Mouse (Mus musculus): ENCODE results near the gene Gm29776. TPM values are rescaled to one million over a fixed set of nuclear protein-coding genes. Genes with fewer than 3 reads are reported as not detected.

Gene Gm29776
- total and polyA plus RNA-seq, 2 experiments from 2014 or later, result 0.11 TPM; not detected in 1

DNA sequence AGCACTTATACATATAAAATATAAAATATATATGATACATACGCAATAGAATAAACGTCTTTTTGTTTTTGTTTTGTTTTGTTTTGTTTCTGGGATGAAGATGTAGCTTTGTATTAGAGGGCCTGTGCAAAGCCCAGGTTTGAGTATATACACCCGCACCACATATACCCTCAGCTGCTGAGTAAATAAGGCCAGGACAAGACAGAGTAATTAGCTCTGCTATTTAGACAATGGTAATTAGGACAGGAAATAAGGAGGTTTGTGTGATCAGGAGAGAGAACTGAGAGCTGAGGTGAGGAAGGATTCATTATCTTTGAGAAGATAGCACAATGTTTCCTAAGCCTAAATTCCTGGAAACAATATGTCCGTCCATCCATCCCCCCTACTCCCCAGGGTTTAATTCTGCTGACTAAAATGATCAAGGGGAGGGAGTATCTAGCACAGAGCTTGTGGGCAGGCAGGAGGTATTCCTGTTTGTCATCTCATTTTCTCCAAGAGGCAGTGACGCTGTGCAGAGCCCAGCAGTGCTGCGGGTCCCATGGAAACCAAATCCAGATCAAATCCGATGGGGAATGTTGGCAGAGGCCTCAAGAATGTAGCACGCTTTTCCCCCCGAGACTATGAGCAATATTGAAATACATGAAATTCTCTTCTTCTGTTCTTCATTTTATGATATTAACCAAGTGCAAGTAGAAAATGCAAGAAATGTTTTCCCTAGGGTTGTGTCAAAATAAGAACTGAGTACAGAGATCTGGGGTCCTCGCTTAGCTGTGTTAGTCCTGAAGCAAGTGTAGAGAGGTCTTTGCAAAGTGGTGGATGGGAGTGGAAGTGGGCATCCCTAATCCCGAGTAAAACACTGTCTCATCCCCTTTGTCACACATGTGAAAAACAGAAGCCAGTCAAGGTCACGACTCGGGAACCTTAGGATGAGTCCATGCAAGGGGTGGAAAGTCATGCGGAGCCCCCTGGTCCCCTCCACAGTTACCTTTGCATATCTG lies 38.2 kb upstream of the Gm29776 start:
- Histone ChIP-seq H3K27me3 (ENCODE audit: control insufficient read depth, insufficient read depth, low read length) (no peaks in the 10 kb centered on the region), H3K27ac (ENCODE audit: low read depth) (no peak overlapping the region), H3K9ac (replicated peaks; ENCODE audit: low read depth, low read length) (no peak overlapping the region), H3K36me3 (replicated peaks; ENCODE audit: control insufficient read depth, insufficient read depth, low read length) (no peaks in the 10 kb centered on the region), H3K9me3 (replicated peaks; ENCODE audit: control insufficient read depth, low read length) (no peaks in the 10 kb centered on the region), H3K4me2 (ENCODE audit: low read depth, low read length) (no peak overlapping the region), H3K4me3 (ENCODE audit: low read depth, low read length) (no peak overlapping the region), H3K4me1 (ENCODE audit: control insufficient read depth, insufficient read depth) (no peaks in the 10 kb centered on the region)
- DNase-seq (ENCODE audit: low spot score) (no peak), ATAC-seq (ENCODE audit: insufficient read depth, low read depth) (no peak)
- TF ChIP-seq CTCF (IDR thresholded peaks at IDR 0.05; ENCODE audit: low read depth), result no peak
- no peak for TF ChIP-seq EP300 (IDR thresholded peaks at IDR 0.05; ENCODE audit: low read depth)
- WGBS, result 48% methylated on average over 14 of the region's 14 CpGs

DNA sequence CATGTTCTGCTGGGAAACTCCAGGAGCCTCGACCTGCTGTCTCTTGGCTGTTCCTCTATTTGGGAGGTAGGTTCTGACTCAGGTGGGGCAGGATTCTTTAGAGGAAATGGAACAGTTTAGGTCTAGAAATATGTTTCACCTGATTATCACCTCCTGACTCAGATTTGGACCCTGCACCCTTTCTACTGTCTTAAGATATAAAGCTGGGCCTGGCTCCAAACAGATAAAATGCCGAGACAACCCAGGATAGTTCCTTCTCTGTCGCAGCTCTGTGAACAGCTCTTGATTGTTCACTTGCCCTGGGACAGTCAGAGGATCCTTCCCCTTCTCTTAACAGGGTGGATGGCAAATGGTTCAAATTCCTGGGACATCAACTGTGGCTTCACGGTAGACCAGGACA lies 36.6 kb upstream of the Gm29776 start:
- ATAC-seq (ENCODE audit: insufficient read depth, low read depth) (no peak), DNase-seq (ENCODE audit: low spot score) (no peak)
- H3K27ac ChIP-seq (ENCODE audit: low read depth), result no peak overlapping the region
- no peaks in the 10 kb centered on the region for H3K9me3 ChIP-seq (replicated peaks; ENCODE audit: control insufficient read depth, low read length)
- no peak overlapping the region for H3K9ac ChIP-seq (replicated peaks; ENCODE audit: low read depth, low read length)
- no peaks in the 10 kb centered on the region for H3K27me3 ChIP-seq (ENCODE audit: control insufficient read depth, insufficient read depth, low read length)
- 45% methylated on average over 4 of the region's 4 CpGs for WGBS
- no peaks in the 10 kb centered on the region for H3K4me1 ChIP-seq (ENCODE audit: control insufficient read depth, insufficient read depth)
- H3K4me2 ChIP-seq (ENCODE audit: low read depth, low read length), result no peak overlapping the region
- no peak for TF ChIP-seq EP300 (IDR thresholded peaks at IDR 0.05; ENCODE audit: low read depth)
- no peak for TF ChIP-seq CTCF (IDR thresholded peaks at IDR 0.05; ENCODE audit: low read depth)
- H3K36me3 ChIP-seq (replicated peaks; ENCODE audit: control insufficient read depth, insufficient read depth, low read length), result no peaks in the 10 kb centered on the region
- no peak overlapping the region for H3K4me3 ChIP-seq (ENCODE audit: low read depth, low read length)

DNA sequence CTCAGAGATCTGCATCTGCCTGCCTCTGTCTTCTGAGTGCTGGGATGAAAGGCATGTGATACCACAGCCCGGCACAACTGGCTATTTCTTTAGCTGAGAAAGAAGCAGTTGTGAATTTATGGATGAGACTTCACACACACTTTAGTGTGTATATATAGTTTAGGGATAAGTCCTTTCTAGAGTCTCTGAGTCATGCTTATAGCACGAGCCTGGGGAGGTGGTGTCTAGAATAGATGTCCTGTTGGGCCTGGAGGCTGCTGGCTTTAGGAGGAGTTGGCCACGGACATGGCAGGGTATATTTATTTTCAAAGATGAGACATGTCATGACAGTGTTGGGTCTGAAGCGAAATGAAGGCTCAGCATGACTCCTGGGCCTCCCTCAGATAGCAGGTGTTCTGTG lies 35.4 kb upstream of the Gm29776 start:
- Histone ChIP-seq H3K36me3 (replicated peaks; ENCODE audit: control insufficient read depth, insufficient read depth, low read length) (no peaks in the 10 kb centered on the region), H3K9me3 (replicated peaks; ENCODE audit: control insufficient read depth, low read length) (no peaks in the 10 kb centered on the region), H3K27me3 (ENCODE audit: control insufficient read depth, insufficient read depth, low read length) (no peaks in the 10 kb centered on the region), H3K4me3 (ENCODE audit: low read depth, low read length) (no peak overlapping the region), H3K27ac (ENCODE audit: low read depth) (no peak overlapping the region), H3K4me2 (ENCODE audit: low read depth, low read length) (no peak overlapping the region), H3K4me1 (ENCODE audit: control insufficient read depth, insufficient read depth) (no peaks in the 10 kb centered on the region), H3K9ac (replicated peaks; ENCODE audit: low read depth, low read length) (no peak overlapping the region)
- no peak for DNase-seq (ENCODE audit: low spot score)
- ATAC-seq (ENCODE audit: insufficient read depth, low read depth), result no peak
- TF ChIP-seq EP300 (IDR thresholded peaks at IDR 0.05; ENCODE audit: low read depth) (no peak), CTCF (IDR thresholded peaks at IDR 0.05; ENCODE audit: low read depth) (no peak)
- 64% methylated on average over 4 of the region's 4 CpGs for WGBS

- H3K36me3 ChIP-seq (replicated peaks; ENCODE audit: control insufficient read depth, insufficient read depth, low read length), result no peaks in the 10 kb centered on the region
- no peaks in the 10 kb centered on the region for H3K4me1 ChIP-seq (ENCODE audit: control insufficient read depth, insufficient read depth)
- 79% methylated on average over 8 of the region's 8 CpGs for WGBS
- TF ChIP-seq CTCF (IDR thresholded peaks at IDR 0.05; ENCODE audit: low read depth) (no peak), EP300 (IDR thresholded peaks at IDR 0.05; ENCODE audit: low read depth) (no peak)
- no peak for ATAC-seq (ENCODE audit: insufficient read depth, low read depth)
- no peaks in the 10 kb centered on the region for H3K9me3 ChIP-seq (replicated peaks; ENCODE audit: control insufficient read depth, low read length)
- H3K9ac ChIP-seq (replicated peaks; ENCODE audit: low read depth, low read length), result no peak overlapping the region
- H3K4me2 ChIP-seq (ENCODE audit: low read depth, low read length), result no peak overlapping the region
- DNase-seq (ENCODE audit: low spot score), result no peak
- no peak overlapping the region for H3K27ac ChIP-seq (ENCODE audit: low read depth)
- no peak overlapping the region for H3K4me3 ChIP-seq (ENCODE audit: low read depth, low read length)
- no peaks in the 10 kb centered on the region for H3K27me3 ChIP-seq (ENCODE audit: control insufficient read depth, insufficient read depth, low read length)
These were observed 33.6 kb upstream of the Gm29776 start for GRCm38 (mm10) chr14:54732206-54732605.

GRCm38 (mm10) chr14:54730305-54730704 lies 31.7 kb upstream of the Gm29776 start:
- Histone ChIP-seq H3K36me3 (replicated peaks; ENCODE audit: control insufficient read depth, insufficient read depth, low read length) (no peaks in the 10 kb centered on the region), H3K4me3 (ENCODE audit: low read depth, low read length) (no peak overlapping the region), H3K27ac (ENCODE audit: low read depth) (no peak overlapping the region), H3K4me2 (ENCODE audit: low read depth, low read length) (no peak overlapping the region), H3K27me3 (ENCODE audit: control insufficient read depth, insufficient read depth, low read length) (no peaks in the 10 kb centered on the region), H3K9ac (replicated peaks; ENCODE audit: low read depth, low read length) (no peak overlapping the region), H3K9me3 (replicated peaks; ENCODE audit: control insufficient read depth, low read length) (no peaks in the 10 kb centered on the region), H3K4me1 (ENCODE audit: control insufficient read depth, insufficient read depth) (no peaks in the 10 kb centered on the region)
- TF ChIP-seq CTCF (IDR thresholded peaks at IDR 0.05; ENCODE audit: low read depth) (no peak), EP300 (IDR thresholded peaks at IDR 0.05; ENCODE audit: low read depth) (no peak)
- ATAC-seq (ENCODE audit: insufficient read depth, low read depth), result no peak
- 84% methylated on average over 6 of the region's 6 CpGs for WGBS
- DNase-seq (ENCODE audit: low spot score), result no peak

All from heart, postnatal 0 days (tissue).